Mouse (Mus musculus): Measurements from ENCODE around the gene Gm20388. TPM values are rescaled to one million over a fixed set of nuclear protein-coding genes. Genes with fewer than 3 reads are reported as not detected.
A peak's percentile ranks its signal among the peaks of the same experiment; 100 is the strongest.

Gm20388 gene
- polyA plus RNA-seq, 1 experiment from 2014 or later: 7.4 TPM

- no peak overlapping the region for H3K9ac ChIP-seq
- ATAC-seq (replicated peaks; ENCODE audit: low FRiP score): no peak
- H3K4me3 ChIP-seq (replicated peaks): no peak overlapping the region
- H3K36me3 ChIP-seq: peaks cover 93% of the 10 kb centered on the region
- H3K4me2 ChIP-seq: no peak overlapping the region
- no peak overlapping the region for H3K27ac ChIP-seq
- H3K4me1 ChIP-seq: no peaks in the 10 kb centered on the region
- no peaks in the 10 kb centered on the region for H3K27me3 ChIP-seq
- no peaks in the 10 kb centered on the region for H3K9me3 ChIP-seq (replicated peaks)
- 93% methylated on average over 8 of the region's 8 CpGs for WGBS
These were observed 3381.1 kb downstream of the Gm20388 start for GRCm38 (mm10) chr8:123291716-123292115.

GRCm38 (mm10) chr8:123292281-123292680 is 3381.6 kb downstream of the Gm20388 start:
- Histone ChIP-seq H3K4me3 (replicated peaks) (no peak overlapping the region), H3K27ac (no peak overlapping the region), H3K4me2 (no peak overlapping the region), H3K9me3 (replicated peaks) (no peaks in the 10 kb centered on the region), H3K36me3 (peaks cover 92% of the 10 kb centered on the region), H3K4me1 (no peaks in the 10 kb centered on the region), H3K27me3 (no peaks in the 10 kb centered on the region), H3K9ac (no peak overlapping the region)
- no peak for ATAC-seq (replicated peaks; ENCODE audit: low FRiP score)
- 93% methylated on average over 3 of the region's 3 CpGs for WGBS

- Histone ChIP-seq H3K4me3 (replicated peaks) (no peak overlapping the region), H3K36me3 (peaks cover 91% of the 10 kb centered on the region), H3K9me3 (replicated peaks) (no peaks in the 10 kb centered on the region), H3K4me2 (no peak overlapping the region), H3K4me1 (no peaks in the 10 kb centered on the region), H3K27ac (no peak overlapping the region), H3K9ac (no peak overlapping the region), H3K27me3 (no peaks in the 10 kb centered on the region)
- ATAC-seq (replicated peaks; ENCODE audit: low FRiP score): no peak
- WGBS: 77% methylated on average over 2 of the region's 2 CpGs
These were observed 3382.1 kb downstream of the Gm20388 start for GRCm38 (mm10) chr8:123292785-123293184.

- no peak overlapping the region for H3K9ac ChIP-seq
- H3K36me3 ChIP-seq: peaks cover 83% of the 10 kb centered on the region
- no peak overlapping the region for H3K4me2 ChIP-seq
- 93% methylated on average over 11 of the region's 11 CpGs for WGBS
- H3K4me1 ChIP-seq: no peaks in the 10 kb centered on the region
- ATAC-seq (replicated peaks; ENCODE audit: low FRiP score): no peak
- H3K9me3 ChIP-seq (replicated peaks): no peaks in the 10 kb centered on the region
- H3K27ac ChIP-seq: no peak overlapping the region
- no peak overlapping the region for H3K4me3 ChIP-seq (replicated peaks)
- H3K27me3 ChIP-seq: no peaks in the 10 kb centered on the region
These were observed 3387.7 kb downstream of the Gm20388 start for GRCm38 (mm10) chr8:123298301-123298700.

- H3K36me3 ChIP-seq: peaks cover 77% of the 10 kb centered on the region
- H3K4me3 ChIP-seq (replicated peaks): no peak overlapping the region
- H3K9me3 ChIP-seq (replicated peaks): no peaks in the 10 kb centered on the region
- H3K4me1 ChIP-seq: no peaks in the 10 kb centered on the region
- no peak overlapping the region for H3K4me2 ChIP-seq
- H3K27me3 ChIP-seq: no peaks in the 10 kb centered on the region
- H3K27ac ChIP-seq: no peak overlapping the region
- no peak for ATAC-seq (replicated peaks; ENCODE audit: low FRiP score)
- H3K9ac ChIP-seq: no peak overlapping the region
- 79% methylated on average over 4 of the region's 4 CpGs for WGBS
These were observed 3398.1 kb downstream of the Gm20388 start for GRCm38 (mm10) chr8:123308738-123309137.

- WGBS: 3% methylated on average over 21 of the region's 21 CpGs
- peak overlapping the region; percentile 61 for H3K4me3 ChIP-seq (replicated peaks)
- no peaks in the 10 kb centered on the region for H3K9me3 ChIP-seq (replicated peaks)
- no peaks in the 10 kb centered on the region for H3K27me3 ChIP-seq
- peak overlapping the region; percentile 63 for H3K9ac ChIP-seq
- H3K4me2 ChIP-seq: peak overlapping the region; percentile 69
- peak; percentile 90 for ATAC-seq (replicated peaks; ENCODE audit: low FRiP score)
- H3K36me3 ChIP-seq: no peaks in the 10 kb centered on the region; the same call in 1 of the 2 replicates
- peak overlapping the region; percentile 75 for H3K27ac ChIP-seq
- H3K4me1 ChIP-seq: peaks cover 19% of the 10 kb centered on the region
These were observed 3407.3 kb downstream of the Gm20388 start for GRCm38 (mm10) chr8:123317781-123318466.

GRCm38 (mm10) chr8:123318467-123318911 is 3407.8 kb downstream of the Gm20388 start, which contains the start of gene Fanca:
Fanca (minus strand) TSS chr8:123318576.
- H3K9ac ChIP-seq: peak within 1 kb of the TSS; percentile 63
- no peaks in the 10 kb centered on the region for H3K9me3 ChIP-seq (replicated peaks)
- H3K36me3 ChIP-seq: no peaks in the 10 kb centered on the region; the same call in 1 of the 2 replicates
- peak within 1 kb of the TSS; percentile 69 for H3K4me2 ChIP-seq
- H3K27me3 ChIP-seq: no peaks in the 10 kb centered on the region
- WGBS: under 1% methylated on average over 24 of the region's 24 CpGs
- peak; percentile 100 for ATAC-seq (replicated peaks; ENCODE audit: low FRiP score)
- H3K4me1 ChIP-seq: peaks cover 19% of the 10 kb centered on the region
- H3K4me3 ChIP-seq (replicated peaks): peak within 1 kb of the TSS; percentile 61
- peak within 1 kb of the TSS; percentile 75 for H3K27ac ChIP-seq

GRCm38 (mm10) chr8:123319522-123320164 is 3409.0 kb downstream of the Gm20388 start:
- no peak for ATAC-seq (replicated peaks; ENCODE audit: low FRiP score)
- H3K9me3 ChIP-seq (replicated peaks): no peaks in the 10 kb centered on the region
- peaks cover 19% of the 10 kb centered on the region for H3K4me1 ChIP-seq

GRCm38 (mm10) chr8:123328552-123328951 is 3417.9 kb downstream of the Gm20388 start:
- Histone ChIP-seq H3K9ac (no peak overlapping the region), H3K4me2 (no peak overlapping the region), H3K4me3 (replicated peaks) (no peak overlapping the region), H3K36me3 (no peaks in the 10 kb centered on the region), H3K4me1 (peaks cover 33% of the 10 kb centered on the region), H3K27me3 (peaks cover 5% of the 10 kb centered on the region; the same call in 1 of the 2 replicates), H3K27ac (no peak overlapping the region), H3K9me3 (replicated peaks) (0 out of 2 replicates have a peak, but pooled peaks cover 3% of the 10 kb centered on the region)
- 93% methylated on average over 2 of the region's 2 CpGs for WGBS
- no peak for ATAC-seq (replicated peaks; ENCODE audit: low FRiP score)

More at GRCm38 (mm10) chr8:123319522-123320164, 3409.0 kb downstream of the Gm20388 start:
- H3K36me3 ChIP-seq: no peaks in the 10 kb centered on the region
- 34% methylated on average over 7 of the region's 7 CpGs for WGBS
- no peak overlapping the region for H3K27ac ChIP-seq
- H3K4me3 ChIP-seq (replicated peaks): no peak overlapping the region
- no peak overlapping the region for H3K4me2 ChIP-seq
- no peak overlapping the region for H3K9ac ChIP-seq
- no peaks in the 10 kb centered on the region for H3K27me3 ChIP-seq

GRCm38 (mm10) chr8:123329350-123329749 is 3418.7 kb downstream of the Gm20388 start:
- H3K4me1 ChIP-seq: peaks cover 41% of the 10 kb centered on the region
- 76% methylated on average over 4 of the region's 4 CpGs for WGBS
- H3K9me3 ChIP-seq (replicated peaks): 0 out of 2 replicates have a peak, but pooled peaks cover 3% of the 10 kb centered on the region
- no peak overlapping the region for H3K4me2 ChIP-seq
- no peak for ATAC-seq (replicated peaks; ENCODE audit: low FRiP score)
- no peak overlapping the region for H3K4me3 ChIP-seq (replicated peaks)
- H3K36me3 ChIP-seq: no peaks in the 10 kb centered on the region
- H3K27ac ChIP-seq: no peak overlapping the region
- no peak overlapping the region for H3K9ac ChIP-seq
- peaks cover 13% of the 10 kb centered on the region for H3K27me3 ChIP-seq

- H3K27ac ChIP-seq: no peak overlapping the region
- ATAC-seq (replicated peaks; ENCODE audit: low FRiP score): no peak
- H3K27me3 ChIP-seq: peaks cover 19% of the 10 kb centered on the region
- H3K36me3 ChIP-seq: no peaks in the 10 kb centered on the region
- H3K4me3 ChIP-seq (replicated peaks): no peak overlapping the region
- H3K4me1 ChIP-seq: peaks cover 42% of the 10 kb centered on the region
- H3K9me3 ChIP-seq (replicated peaks): 0 out of 2 replicates have a peak, but pooled peaks cover 3% of the 10 kb centered on the region
- H3K9ac ChIP-seq: no peak overlapping the region
- 72% methylated on average over 5 of the region's 5 CpGs for WGBS
- no peak overlapping the region for H3K4me2 ChIP-seq
These were observed 3419.3 kb downstream of the Gm20388 start for GRCm38 (mm10) chr8:123329961-123330360.

GRCm38 (mm10) chr8:123330701-123331100 is 3420.1 kb downstream of the Gm20388 start:
- Histone ChIP-seq H3K4me3 (replicated peaks) (no peak overlapping the region), H3K9ac (no peak overlapping the region), H3K4me2 (no peak overlapping the region), H3K27ac (no peak overlapping the region), H3K9me3 (replicated peaks) (0 out of 2 replicates have a peak, but pooled peaks cover 3% of the 10 kb centered on the region), H3K4me1 (peaks cover 40% of the 10 kb centered on the region), H3K27me3 (peaks cover 25% of the 10 kb centered on the region), H3K36me3 (no peaks in the 10 kb centered on the region)
- no peak for ATAC-seq (replicated peaks; ENCODE audit: low FRiP score)
- 23% methylated on average over 6 of the region's 6 CpGs for WGBS
